Mouse (Mus musculus) ES-Bruce4 (cell line): ENCODE results near the gene Rara.

Experiments used
- EP300 ChIP-seq: IDR thresholded peaks from 2 replicates; pipeline ENCODE4 v1.6.1; 2011; ENCODE audit warnings: low read depth, low read length; ENCODE audit not compliant: insufficient read depth
- POLR2A ChIP-seq: IDR thresholded peaks from one replicate; pipeline ENCODE4 v1.8.1; 2011; ENCODE audit warnings: low read length; ENCODE audit not compliant: insufficient read depth

DNA sequence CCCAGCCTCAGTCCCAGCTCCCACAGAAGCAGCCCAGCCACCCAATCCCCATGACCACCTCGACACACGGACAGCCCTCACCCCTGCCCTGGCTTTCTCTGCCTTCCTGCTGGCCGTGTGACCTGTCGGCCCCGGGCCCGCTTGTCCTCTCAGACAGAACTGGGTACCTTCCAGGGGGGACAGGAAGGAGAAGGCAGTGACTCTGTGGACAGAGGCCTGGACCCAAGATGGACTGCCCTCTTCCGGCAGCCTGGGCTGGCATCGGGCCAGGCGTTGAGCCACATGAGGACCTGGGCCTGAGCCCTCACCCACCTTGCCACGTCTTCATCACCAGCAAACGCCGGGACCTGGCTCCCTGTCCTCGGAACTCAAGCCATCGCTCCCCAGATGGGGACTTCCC lies 46.0 kb downstream of the Rara start:
- no peak for TF ChIP-seq POLR2A
- no peak for TF ChIP-seq EP300
